Mouse (Mus musculus): ENCODE data around the gene Pecam1. TPM values are rescaled to one million over a fixed set of nuclear protein-coding genes. Genes with fewer than 3 reads are reported as not detected.

Pecam1 gene
- total RNA-seq, 2 experiments from 2014 or later: 19.3 to 20.1 TPM

Small RNA genes lying within 50 kb of the gene (microRNA-seq; reads per million reads assigned to microRNA genes)
- gene Gm25994 (0 reads per million in 2 experiments), gene Mir3064 (19.9 to 22.4 reads per million in 2 experiments)

Other genes with a start within 250 kb of the Pecam1 start
- 100 to 1,000 TPM; 116 to 121 TPM for gene Tex2, start 137.2 kb downstream of the Pecam1 start, total RNA-seq (2021)
- gene Milr1, start 598 bp upstream of the Pecam1 start, total RNA-seq (2021): under 1 TPM in 1 of 2 experiments, not detected in 1; 0.49 TPM
- 1 to 10 TPM; 3.0 TPM for gene Polg2, start 28.9 kb upstream of the Pecam1 start, total RNA-seq (2021)
- gene Ddx5, start 38.6 kb upstream of the Pecam1 start, total RNA-seq (2021): 100 to 1,000 TPM; 670 TPM
- 10 to 100 TPM in 1 of 2 experiments, 1 to 10 TPM in 1; 8.3 to 10.8 TPM for gene Cep95, start 38.6 kb upstream of the Pecam1 start, total RNA-seq (2021)
- gene Smurf2, start 170.1 kb upstream of the Pecam1 start, total RNA-seq (2021): 10 to 100 TPM; 25.1 to 27.1 TPM
- 10 to 100 TPM; 21.9 to 26.6 TPM for gene Kpna2, start 248.9 kb upstream of the Pecam1 start, total RNA-seq (2021)

All from left cerebral cortex, adult 18-20 months (tissue).